ENCODE assay signal across 14 mouse cellular contexts in the genomic region with DNA sequence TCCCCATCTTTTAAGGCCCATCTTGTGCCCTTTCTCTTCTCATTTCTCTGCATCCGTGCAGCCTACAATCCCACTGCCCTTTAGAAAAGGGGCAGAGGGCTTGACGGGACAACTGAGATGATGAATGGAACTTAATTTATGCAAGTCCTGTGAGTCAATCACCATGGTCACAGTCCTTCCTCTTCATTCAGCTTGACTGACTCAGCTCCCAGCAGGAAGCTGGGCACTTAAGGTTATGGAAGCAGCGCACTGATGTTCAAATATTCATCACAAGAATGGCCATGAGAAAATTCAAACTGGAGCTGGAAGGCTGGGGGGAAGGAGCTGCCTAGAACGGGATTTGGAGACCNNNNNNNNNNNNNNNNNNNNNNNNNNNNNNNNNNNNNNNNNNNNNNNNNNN.
DNase-seq lines count a peak whose midpoint lies in the region; ATAC-seq lines count a peak whose summit lies in the region.
"Had no signal": no experiment of that assay in that cellular context is flagged by ENCODE, and none has a peak within 500 bp of the region (broad histone marks: within the 10 kb centered on the region; RNA-seq: fewer than 3 reads in every experiment).

No protein-coding gene starts in this region.

- no peaks in the 10 kb centered on the region for H3K27me3 ChIP-seq in hindbrain, embryonic 13.5 days
- no peaks in the 10 kb centered on the region for H3K27me3 ChIP-seq in neural tube, embryonic 13.5 days
- H3K27me3 ChIP-seq: embryonic facial prominence, embryonic 15.5 days; intestine, embryonic 15.5 days; Patski had no signal

- H3K4me2 ChIP-seq in hindbrain, embryonic 13.5 days = peak overlapping the region; percentile 45
- peak overlapping the region; percentile 28; the same call in 1 of the 2 replicates for H3K4me2 ChIP-seq in neural tube, embryonic 13.5 days
- H3K4me2 ChIP-seq: embryonic facial prominence, embryonic 15.5 days; intestine, embryonic 15.5 days had no signal

- H3K9me3 ChIP-seq in hindbrain, embryonic 13.5 days = no peaks in the 10 kb centered on the region
- H3K9me3 ChIP-seq in neural tube, embryonic 13.5 days = no peaks in the 10 kb centered on the region
- H3K9me3 ChIP-seq: embryonic facial prominence, embryonic 15.5 days; intestine, embryonic 15.5 days had no signal

- H3K27ac ChIP-seq in hindbrain, embryonic 13.5 days = 0 out of 2 replicates have a peak overlapping the region, but pooled peaks have one; percentile 26
- H3K27ac ChIP-seq in neural tube, embryonic 13.5 days (replicated peaks) = 0 out of 2 replicates have a peak overlapping the region, but pooled peaks have one; percentile 2
- H3K27ac ChIP-seq: embryonic facial prominence, embryonic 15.5 days; intestine, embryonic 15.5 days; left cerebral cortex, adult 2 months; liver, embryonic 14.5 days; macrophage had no signal

- H3K36me3 ChIP-seq in hindbrain, embryonic 13.5 days = no peaks in the 10 kb centered on the region
- no peaks in the 10 kb centered on the region for H3K36me3 ChIP-seq in neural tube, embryonic 13.5 days
- H3K36me3 ChIP-seq: embryonic facial prominence, embryonic 15.5 days; intestine, embryonic 15.5 days had no signal

- H3K4me1 ChIP-seq in hindbrain, embryonic 13.5 days (replicated peaks) = peaks cover 20% of the 10 kb centered on the region
- H3K4me1 ChIP-seq in neural tube, embryonic 13.5 days (replicated peaks) = peaks cover 15% of the 10 kb centered on the region
- H3K4me1 ChIP-seq: embryonic facial prominence, embryonic 15.5 days; intestine, embryonic 15.5 days had no signal

- ATAC-seq in hindbrain, embryonic 13.5 days (ENCODE audit: low FRiP score) = peak; percentile 75
- ATAC-seq in neural tube, embryonic 13.5 days (ENCODE audit: low read depth) = no peak; the same call in 1 of the 2 replicates
- ATAC-seq: intestine, embryonic 15.5 days; Patski had no signal

- peak overlapping the region; percentile 15; the same call in 1 of the 2 replicates for H3K4me3 ChIP-seq in hindbrain, embryonic 13.5 days
- no peak overlapping the region for H3K4me3 ChIP-seq in neural tube, embryonic 13.5 days
- H3K4me3 ChIP-seq: embryonic facial prominence, embryonic 15.5 days; intestine, embryonic 15.5 days; left cerebral cortex, adult 2 months had no signal

- no peak overlapping the region for H3K9ac ChIP-seq in hindbrain, embryonic 13.5 days
- H3K9ac ChIP-seq in neural tube, embryonic 13.5 days = no peak overlapping the region
- H3K9ac ChIP-seq: embryonic facial prominence, embryonic 15.5 days; intestine, embryonic 15.5 days; liver, embryonic 14.5 days had no signal

- peak; percentile 1 for DNase-seq in kidney, adult 9 months
- no peak for DNase-seq in kidney, postnatal 36 days
- DNase-seq in embryo, embryonic 10 days (ENCODE audit: low spot score) = peak; percentile 69
- DNase-seq in left cerebral cortex, adult 11 months (ENCODE audit: low spot score) = no peak
- no peak for DNase-seq in urinary bladder, adult 2 months (ENCODE audit: low spot score)
- DNase-seq in layer of hippocampus, postnatal 36 days = no peak

- 6% methylated on average over 4 of the region's 4 CpGs for WGBS in hindbrain, embryonic 13.5 days
- 22% methylated on average over 4 of the region's 4 CpGs for WGBS in neural tube, embryonic 13.5 days

Comparison
In these comparisons a context has a peak if more than half of its experiments do, and no peak if none do; other contexts are left out.
1. DNase-seq: peak in kidney, adult 9 months (single experiment) and embryo, embryonic 10 days (single experiment); none in kidney, postnatal 36 days (0 of 2), left cerebral cortex, adult 11 months (single experiment), urinary bladder, adult 2 months (single experiment) and layer of hippocampus, postnatal 36 days (0 of 2).